Mouse (Mus musculus): ENCODE measurements around the gene March11. TPM values are rescaled to one million over a fixed set of nuclear protein-coding genes. Genes with fewer than 3 reads are reported as not detected.

March11 gene
- total and polyA plus RNA-seq, 3 experiments = not detected

DNA sequence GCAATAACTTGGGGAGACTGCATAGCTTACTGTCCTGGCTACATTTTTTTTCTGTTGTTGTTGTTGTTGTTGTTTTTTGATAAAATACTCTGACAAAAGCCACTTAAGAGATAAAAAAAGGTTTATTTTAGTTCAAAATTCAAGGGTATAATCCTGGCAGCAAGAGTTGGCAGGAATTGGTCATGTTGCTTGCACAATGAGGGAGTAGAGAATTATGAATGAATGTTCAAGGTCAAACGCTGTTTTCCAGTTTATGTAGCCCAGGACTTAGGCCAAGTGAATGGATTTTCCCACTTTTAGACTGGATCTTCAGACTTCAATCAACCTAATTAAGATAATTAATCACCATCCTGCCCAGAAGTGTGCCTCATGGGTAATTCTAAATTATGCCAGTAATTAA, 72.0 kb downstream of the March11 start:
- Histone ChIP-seq H3K79me2 (replicated peaks; ENCODE audit: control insufficient read depth, extremely low read depth, insufficient read depth, poor library complexity, severe bottlenecking) (no peaks in the 10 kb centered on the region), H3K4me2 (ENCODE audit: insufficient read depth, low read depth, poor library complexity, severe bottlenecking) (no peak overlapping the region), H3K27ac (ENCODE audit: insufficient read depth, low read depth) (no peak overlapping the region), H3K4me3 (replicated peaks in 1 of 3; ENCODE audit: low read depth in 2 of 3, low read length in 2 of 3, poor library complexity in 1 of 3) (no peak overlapping the region), H3K9me3 (replicated peaks; ENCODE audit: low read length) (no peaks in the 10 kb centered on the region), H3K36me3 (replicated peaks in 1 of 2; ENCODE audit: control insufficient read depth in 1 of 2, insufficient read depth in 1 of 2, low read length in 1 of 2) (no peaks in the 10 kb centered on the region), H3K4me1 (ENCODE audit: control insufficient read depth in 1 of 2, insufficient read depth in 2 of 2) (peaks cover 0 to 26% of the 10 kb centered on the region in 2 experiments; a peak in 3 of 4 replicates), H3K9ac (ENCODE audit: insufficient read depth, low read depth) (no peak overlapping the region), H3K27me3 (replicated peaks) (no peaks in the 10 kb centered on the region)
- dilution Hi-C loops (cut with MboI; ENCODE audit: extremely low pct_ligation_motif_present, extremely low pct_unique_long_range_greater_than_20kb, low sequenced_read_pairs) (no loop called here), in situ Hi-C loops (cut with MboI; ENCODE audit: low pct_ligation_motif_present, low pct_unique_long_range_greater_than_20kb, low sequenced_read_pairs) (no loop called here)
- TF ChIP-seq RCOR1 (conservative IDR thresholded peaks at IDR 0.05; ENCODE audit: low read depth, low read length) (no peak), SMC3 (IDR thresholded peaks at IDR 0.05; ENCODE audit: low read depth, low read length) (no peak), CHD1 (IDR thresholded peaks at IDR 0.05; ENCODE audit: low read depth, low read length) (no peak), CHD2 (IDR thresholded peaks at IDR 0.05; ENCODE audit: low read length) (no peak), GABPA (IDR thresholded peaks at IDR 0.05; ENCODE audit: insufficient replicate concordance, low read depth, low read length) (no peak), KAT2A (IDR thresholded peaks at IDR 0.05; ENCODE audit: insufficient replicate concordance, low read length) (no peak), EP300 (IDR thresholded peaks at IDR 0.05; ENCODE audit: low read length) (no peak), JUN (IDR thresholded peaks at IDR 0.05; ENCODE audit: insufficient read depth, low read depth, low read length) (no peak)
- no peak for DNase-seq (ENCODE audit: extremely low read depth)

DNA sequence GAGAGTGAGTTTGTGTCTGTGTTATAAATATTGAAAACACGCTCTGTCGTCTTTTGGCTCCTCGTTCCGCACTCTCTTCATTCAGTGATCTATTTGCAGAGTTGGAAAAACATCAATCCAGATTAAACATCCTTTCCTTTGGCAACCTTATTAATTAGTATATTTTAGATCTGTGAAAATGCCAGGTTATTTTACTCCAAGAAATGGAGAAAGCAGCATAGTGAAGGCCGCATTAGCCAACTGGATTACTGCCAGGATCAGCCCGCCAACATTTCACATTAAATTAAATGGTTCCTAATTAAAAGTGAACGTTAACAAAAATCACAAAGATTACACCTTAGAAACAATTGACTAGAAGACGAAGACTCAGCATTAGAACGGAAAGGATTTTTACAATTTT, 81.2 kb downstream of the March11 start:
- in situ Hi-C loops (cut with MboI; ENCODE audit: low pct_ligation_motif_present, low pct_unique_long_range_greater_than_20kb, low sequenced_read_pairs) = no loop called here
- H3K9me3 ChIP-seq (replicated peaks; ENCODE audit: low read length) = no peaks in the 10 kb centered on the region
- no peak overlapping the region for H3K9ac ChIP-seq (ENCODE audit: insufficient read depth, low read depth)
- dilution Hi-C loops (cut with MboI; ENCODE audit: extremely low pct_ligation_motif_present, extremely low pct_unique_long_range_greater_than_20kb, low sequenced_read_pairs) = no loop called here
- TF ChIP-seq ZKSCAN1 (IDR thresholded peaks at IDR 0.05; ENCODE audit: borderline replicate concordance, low read depth, low read length) = no peak
- TF ChIP-seq USF1 (IDR thresholded peaks at IDR 0.05; ENCODE audit: low read depth, low read length) = no peak
- no peak for TF ChIP-seq NELFE (IDR thresholded peaks at IDR 0.05; ENCODE audit: low read depth, low read length)
- TF ChIP-seq ZMIZ1 (IDR thresholded peaks at IDR 0.05; ENCODE audit: low read depth, low read length) = no peak
- TF ChIP-seq NRF1 (IDR thresholded peaks at IDR 0.05; ENCODE audit: low read depth, low read length) = no peak
- TF ChIP-seq GABPA (IDR thresholded peaks at IDR 0.05; ENCODE audit: insufficient replicate concordance, low read depth, low read length) = no peak
- no peak for TF ChIP-seq POLR2AphosphoS2 (IDR thresholded peaks at IDR 0.05; ENCODE audit: low read depth, low read length)
- no peak for TF ChIP-seq SIN3A (IDR thresholded peaks at IDR 0.05; ENCODE audit: low read length)
- TF ChIP-seq MAZ (IDR thresholded peaks at IDR 0.05; ENCODE audit: low read depth, low read length) = no peak
- TF ChIP-seq MEF2A (IDR thresholded peaks at IDR 0.05; ENCODE audit: borderline replicate concordance, low read depth, low read length) = no peak
- no peak for TF ChIP-seq ELF1 (IDR thresholded peaks at IDR 0.05; ENCODE audit: low read depth, low read length)
- no peak for TF ChIP-seq TCF12 (IDR thresholded peaks at IDR 0.05; ENCODE audit: low read depth, low read length)
- no peak for TF ChIP-seq E2F4 (IDR thresholded peaks at IDR 0.05; ENCODE audit: insufficient replicate concordance, low read depth, low read length)
- peaks cover 0 to 10% of the 10 kb centered on the region in 2 experiments; a peak in 2 of 4 replicates for H3K4me1 ChIP-seq (ENCODE audit: control insufficient read depth in 1 of 2, insufficient read depth in 2 of 2)
- no peak overlapping the region for H3K4me3 ChIP-seq (replicated peaks in 1 of 3; ENCODE audit: low read depth in 2 of 3, low read length in 2 of 3, poor library complexity in 1 of 3)
- H3K4me2 ChIP-seq (ENCODE audit: insufficient read depth, low read depth, poor library complexity, severe bottlenecking) = no peak overlapping the region
- DNase-seq (ENCODE audit: extremely low read depth) = no peak
- no peaks in the 10 kb centered on the region for H3K36me3 ChIP-seq (replicated peaks in 1 of 2; ENCODE audit: control insufficient read depth in 1 of 2, insufficient read depth in 1 of 2, low read length in 1 of 2)
- no peaks in the 10 kb centered on the region for H3K27me3 ChIP-seq (replicated peaks)
- no peak overlapping the region for H3K27ac ChIP-seq (ENCODE audit: insufficient read depth, low read depth)
- H3K79me2 ChIP-seq (replicated peaks; ENCODE audit: control insufficient read depth, extremely low read depth, insufficient read depth, poor library complexity, severe bottlenecking) = no peaks in the 10 kb centered on the region
